Mouse (Mus musculus): ENCODE data around the gene Soga1.

Gene Soga1

GRCm38 (mm10) chr2:157037303-157037702 is 41.8 kb downstream of the Soga1 start:
- DNase-seq (ENCODE audit: low spot score in 2 of 2) = no peak

GRCm38 (mm10) chr2:157036400-157036799 is 42.7 kb downstream of the Soga1 start:
- DNase-seq (ENCODE audit: low spot score in 2 of 2) = no peak

- DNase-seq (ENCODE audit: low spot score in 2 of 2) = no peak
These were observed 43.7 kb downstream of the Soga1 start for GRCm38 (mm10) chr2:157035371-157035770.

GRCm38 (mm10) chr2:157030804-157031203 is 48.2 kb downstream of the Soga1 start:
- peak; percentile 83 to 93 for DNase-seq (ENCODE audit: low spot score in 2 of 2)

GRCm38 (mm10) chr2:157028261-157028660 is 50.8 kb downstream of the Soga1 start:
- DNase-seq (ENCODE audit: low spot score in 2 of 2) = no peak

GRCm38 (mm10) chr2:157027106-157028008 is 51.7 kb downstream of the Soga1 start:
- DNase-seq (ENCODE audit: low spot score in 2 of 2) = peak; percentile 36 to 51

DNA sequence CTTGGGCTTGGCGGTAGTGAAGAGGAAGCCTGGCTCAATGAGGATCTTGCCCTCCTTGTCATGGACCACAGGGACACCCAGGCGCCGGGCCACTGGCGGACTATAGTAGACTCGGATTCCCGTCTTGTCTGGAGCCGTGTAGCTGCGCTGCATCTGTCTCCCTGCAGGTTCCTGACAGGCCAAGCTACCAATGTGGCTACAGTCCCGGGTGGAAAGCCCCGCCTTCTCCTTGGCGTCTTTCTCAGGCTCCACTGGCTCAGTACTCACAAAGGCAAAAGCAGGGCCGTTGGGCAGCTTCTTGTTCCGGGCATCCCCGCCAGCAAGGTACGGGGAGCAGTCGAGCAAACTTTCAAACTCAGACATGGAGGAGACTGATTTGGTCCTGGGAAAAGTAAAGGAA is 57.9 kb downstream of the Soga1 start:
- DNase-seq (ENCODE audit: low spot score in 2 of 2) = no peak

DNA sequence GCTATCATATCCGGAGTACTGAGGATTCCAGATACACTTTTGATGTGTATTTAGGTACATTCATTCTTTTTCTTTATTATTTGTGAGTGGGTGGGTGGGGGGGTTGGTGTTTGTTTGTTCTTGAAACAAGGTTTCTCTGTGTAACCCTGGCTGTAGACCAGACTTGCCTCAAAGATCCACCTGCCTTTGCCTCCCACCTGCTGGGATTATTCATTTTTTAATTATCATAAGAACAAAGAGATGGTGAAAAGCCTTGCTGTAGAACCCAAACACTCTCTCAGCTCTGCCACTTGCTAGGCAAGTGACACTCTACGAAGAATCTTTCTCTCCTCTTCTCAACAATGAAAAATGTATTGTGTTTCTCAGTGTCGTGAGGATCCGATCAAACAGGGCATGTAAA is 59.8 kb downstream of the Soga1 start:
- no peak for DNase-seq (ENCODE audit: low spot score in 2 of 2)

DNA sequence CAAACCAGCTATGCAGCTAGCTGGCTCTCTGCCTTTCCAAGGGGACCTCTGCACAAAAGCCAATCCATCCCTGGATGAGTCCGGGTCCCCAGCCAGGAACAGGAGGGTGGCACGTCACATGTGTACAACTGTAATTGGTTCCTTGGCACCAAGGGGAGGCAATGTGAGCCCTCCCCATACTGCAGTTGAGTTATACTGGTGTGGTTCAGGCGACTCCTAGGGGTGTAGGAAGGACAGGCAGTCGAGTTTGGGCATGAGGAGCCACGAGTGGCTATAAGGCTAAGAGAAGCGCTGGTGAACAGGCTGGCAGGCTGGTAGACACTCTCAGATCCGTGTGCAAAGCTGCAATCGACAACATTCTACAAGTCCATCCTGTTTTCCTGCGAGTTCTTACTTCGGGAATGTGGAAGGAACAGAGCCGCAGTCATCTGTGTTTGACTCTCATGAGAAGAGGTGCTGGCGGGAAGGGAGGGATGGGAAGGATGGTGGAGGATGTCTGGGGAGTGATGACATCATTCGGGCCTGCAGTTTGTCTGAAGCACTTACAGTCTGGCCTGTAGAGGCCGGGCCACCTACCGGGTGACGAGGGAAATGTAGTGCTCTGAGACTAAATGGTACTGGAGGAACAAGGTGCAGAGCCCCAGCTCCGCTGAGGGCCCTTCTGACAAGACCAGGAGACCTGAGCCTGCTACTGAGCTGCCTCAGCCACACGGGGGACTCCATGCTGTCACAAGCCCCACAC is 62.4 kb downstream of the Soga1 start:
- DNase-seq (ENCODE audit: low spot score in 2 of 2) = no peak

- no peak for DNase-seq (ENCODE audit: low spot score in 2 of 2)
These were observed 66.7 kb downstream of the Soga1 start for GRCm38 (mm10) chr2:157012341-157012740.

- DNase-seq (ENCODE audit: low spot score in 2 of 2) = no peak
These were observed 68.3 kb downstream of the Soga1 start for GRCm38 (mm10) chr2:157010634-157011310.

DNA sequence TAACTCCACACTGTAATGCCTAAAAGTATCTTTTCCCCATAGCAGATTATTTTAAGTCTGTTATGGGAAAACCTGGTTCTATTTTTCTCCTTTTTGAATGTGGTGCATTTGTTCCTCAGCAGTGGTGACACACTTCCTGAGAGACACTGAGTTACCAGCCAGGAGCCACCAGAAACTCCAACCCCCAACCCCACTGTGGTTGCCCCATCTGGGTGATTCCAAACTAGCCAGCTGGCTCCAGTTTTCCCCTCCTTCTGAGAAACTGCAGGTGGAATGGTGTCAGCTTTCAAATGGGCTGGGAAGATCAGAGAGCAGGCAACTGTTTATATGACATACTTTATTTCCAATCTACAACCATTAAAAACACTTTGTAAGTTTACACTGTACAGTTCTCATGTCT is 68.9 kb downstream of the Soga1 start:
- no peak for DNase-seq (ENCODE audit: low spot score in 2 of 2)

GRCm38 (mm10) chr2:157008509-157008908 is 70.5 kb downstream of the Soga1 start:
- no peak for DNase-seq (ENCODE audit: low spot score in 2 of 2)

DNA sequence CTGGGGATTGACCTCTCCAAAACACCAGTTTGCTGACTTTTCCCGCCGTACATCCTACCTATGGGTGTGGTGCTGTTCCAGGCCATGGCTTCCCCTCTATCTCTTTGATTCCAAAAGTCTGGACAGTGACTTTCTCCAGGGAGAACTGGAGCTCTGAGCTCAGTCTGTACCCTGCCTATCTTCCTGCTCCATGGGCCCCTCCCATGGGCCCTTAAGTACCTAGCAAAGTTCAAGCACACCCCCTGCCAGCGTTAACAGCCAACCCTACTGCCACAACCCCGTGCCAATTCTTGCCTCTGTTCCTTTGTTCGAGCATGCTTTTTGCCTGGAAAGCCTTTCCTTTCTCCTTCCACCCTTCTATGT is 71.8 kb downstream of the Soga1 start:
- DNase-seq (ENCODE audit: low spot score in 2 of 2) = no peak

- DNase-seq (ENCODE audit: low spot score in 2 of 2) = peak; percentile 91 to 95
These were observed 72.4 kb downstream of the Soga1 start, which contains the start of gene Dsn1 for GRCm38 (mm10) chr2:157006511-157007233. Gene Dsn1, minus strand, starts transcription at chr2:157007154.

DNA sequence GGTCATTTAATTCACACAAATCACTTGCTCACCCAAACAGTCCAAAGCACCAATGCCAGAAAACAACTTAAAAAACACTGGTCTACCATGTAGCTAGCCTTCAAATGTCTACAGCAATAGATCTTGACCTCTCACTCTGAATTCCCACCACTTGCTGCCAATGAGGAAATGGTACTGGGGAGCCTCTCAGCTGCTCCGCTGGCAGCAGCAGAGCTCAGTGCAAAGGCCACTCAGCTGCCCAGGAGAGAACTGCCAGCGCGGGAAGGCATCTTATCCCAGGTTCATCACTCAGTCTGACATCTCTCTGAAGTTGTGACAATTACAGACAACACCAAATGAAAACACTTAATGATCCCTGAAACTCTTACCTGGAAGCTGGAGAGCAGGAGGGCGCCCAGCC is 76.7 kb downstream of the Soga1 start:
- DNase-seq (ENCODE audit: low spot score in 2 of 2) = no peak

GRCm38 (mm10) chr2:156998263-156998662 is 80.8 kb downstream of the Soga1 start:
- DNase-seq (ENCODE audit: low spot score in 2 of 2) = no peak

- no peak for DNase-seq (ENCODE audit: low spot score in 2 of 2)
These were observed 82.5 kb downstream of the Soga1 start for GRCm38 (mm10) chr2:156996576-156996975.

GRCm38 (mm10) chr2:156991470-156992319 is 87.4 kb downstream of the Soga1 start, which contains the start of gene Ndrg3:
Gene Ndrg3, minus strand, starts transcription at chr2:156992056.
- DNase-seq (ENCODE audit: low spot score in 2 of 2) = peak; percentile 93 to 97

DNA sequence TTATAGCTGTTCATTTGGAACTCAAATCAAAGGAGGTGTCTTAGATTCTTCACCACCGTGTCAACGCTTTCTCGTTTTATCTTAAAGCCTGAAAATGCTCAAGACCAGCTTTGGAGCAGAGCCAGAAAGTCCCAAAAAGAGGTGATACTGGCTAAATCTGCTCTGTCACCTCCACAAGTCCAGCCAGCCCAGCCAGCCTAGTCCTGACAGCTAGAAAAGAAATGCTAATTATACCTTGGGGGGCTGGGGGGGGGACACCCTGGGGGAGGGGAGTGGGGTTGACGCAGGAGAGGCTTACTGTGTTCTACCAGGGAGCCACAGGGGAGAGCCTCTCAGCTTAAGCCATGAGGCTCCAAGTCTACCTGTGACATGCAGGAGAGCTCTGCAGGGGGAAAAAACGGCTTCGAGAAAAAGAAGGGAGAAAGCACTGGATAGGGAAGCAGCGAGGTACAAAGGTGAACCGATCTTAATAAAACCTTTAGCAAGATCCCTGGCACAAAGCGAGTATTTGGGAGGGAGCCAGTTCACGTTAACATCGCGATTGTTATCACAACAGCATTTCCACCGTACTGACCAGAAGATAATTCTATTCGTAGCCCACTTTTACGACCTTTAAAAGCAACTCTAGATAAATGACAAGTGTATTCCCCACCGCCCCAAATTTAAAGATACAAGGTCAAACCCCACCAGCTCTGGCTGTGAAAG is 88.2 kb downstream of the Soga1 start:
- no peak for DNase-seq (ENCODE audit: low spot score in 2 of 2)

Data from spleen, postnatal 10 days (tissue).